Mouse (Mus musculus): ENCODE data around the gene Gm49388.
A peak's percentile ranks its signal among the peaks of the same experiment; 100 is the strongest.
"Not testable (repeated sequence)": the region's sequence is repeated elsewhere in the genome, so short reads cannot be mapped to it uniquely, and the experiment has no call there.

Gm49388 gene

GRCm38 (mm10) chr7:127808821-127809220 is 23.4 kb downstream of the Gm49388 start:
- DNase-seq, result no peak

GRCm38 (mm10) chr7:127809846-127810245 is 24.4 kb downstream of the Gm49388 start:
- DNase-seq, result no peak

- no peak for DNase-seq
Measured at GRCm38 (mm10) chr7:127810650-127811049, 25.2 kb downstream of the Gm49388 start.

- DNase-seq, result no peak
Measured at GRCm38 (mm10) chr7:127811240-127811639, 25.8 kb downstream of the Gm49388 start.

GRCm38 (mm10) chr7:127812292-127812691 is 26.9 kb downstream of the Gm49388 start:
- no peak for DNase-seq

GRCm38 (mm10) chr7:127813821-127814220 is 28.4 kb downstream of the Gm49388 start:
- no peak for DNase-seq

- DNase-seq, result no peak
Measured at GRCm38 (mm10) chr7:127814241-127814921, 29.0 kb downstream of the Gm49388 start.

GRCm38 (mm10) chr7:127815116-127815665 is 29.8 kb downstream of the Gm49388 start:
- no peak for DNase-seq

GRCm38 (mm10) chr7:127815954-127816821 is 30.8 kb downstream of the Gm49388 start:
- DNase-seq, result peak; percentile 49

GRCm38 (mm10) chr7:127817053-127817452 is 31.6 kb downstream of the Gm49388 start:
- no peak for DNase-seq

GRCm38 (mm10) chr7:127817776-127818175 is 32.4 kb downstream of the Gm49388 start:
- no peak for DNase-seq

GRCm38 (mm10) chr7:127820836-127821509 is 35.6 kb downstream of the Gm49388 start:
- DNase-seq, result no peak

- no peak for DNase-seq
Measured at GRCm38 (mm10) chr7:127822494-127822893, 37.1 kb downstream of the Gm49388 start.

- DNase-seq, result peak; percentile 2
Measured at GRCm38 (mm10) chr7:127823236-127824171, 38.1 kb downstream of the Gm49388 start.

GRCm38 (mm10) chr7:127824176-127824871 is 38.9 kb downstream of the Gm49388 start, which contains the start of the genes Stx4a and Stx1b:
TSS of gene Stx4a (plus strand) at chr7:127824294.
TSS of gene Stx1b (minus strand) at chr7:127824549.
- DNase-seq, result peak; percentile 38

GRCm38 (mm10) chr7:127835550-127835949 is 50.1 kb downstream of the Gm49388 start:
- no peak for DNase-seq

GRCm38 (mm10) chr7:127837473-127837872 is 52.1 kb downstream of the Gm49388 start:
- DNase-seq, result no peak

GRCm38 (mm10) chr7:127837878-127838277 is 52.5 kb downstream of the Gm49388 start:
- not testable (repeated sequence) for DNase-seq

GRCm38 (mm10) chr7:127840031-127840430 is 54.6 kb downstream of the Gm49388 start:
- not testable (repeated sequence) for DNase-seq

GRCm38 (mm10) chr7:127840886-127841285 is 55.5 kb downstream of the Gm49388 start:
- peak; percentile 44 for DNase-seq

All from liver (tissue).